In genomic region chrX:9199761-9200371, GRCm38 (mm10) we compare ENCODE assay signal across 10 mouse cellular contexts. TPM values are rescaled to one million over a fixed set of nuclear protein-coding genes. Genes with fewer than 3 reads are reported as not detected.
DNase-seq lines count a peak whose midpoint lies in the region; ATAC-seq and TF ChIP-seq lines count a peak whose summit lies in the region.
"Had no signal": no experiment of that assay in that cellular context is flagged by ENCODE, and none has a peak within 500 bp of the region (broad histone marks: within the 10 kb centered on the region; RNA-seq: fewer than 3 reads in every experiment).

Lancl3 (plus strand) TSS chrX:9199902.

- H3K9me3 ChIP-seq in forebrain, embryonic 10.5 days = 0 out of 2 replicates have a peak, but pooled peaks cover 5% of the 10 kb centered on the region
- no peaks in the 10 kb centered on the region for H3K9me3 ChIP-seq in hindbrain, embryonic 11.5 days (ENCODE audit: control insufficient read depth, low read length)
- no peaks in the 10 kb centered on the region for H3K9me3 ChIP-seq in limb, embryonic 13.5 days
- H3K9me3 ChIP-seq in midbrain, embryonic 14.5 days (ENCODE audit: control insufficient read depth, low read length) = no peaks in the 10 kb centered on the region

- H3K4me2 ChIP-seq in hindbrain, embryonic 11.5 days (replicated peaks; ENCODE audit: low read depth, low read length) = peak within 1 kb of the TSS; percentile 49
- H3K4me2 ChIP-seq in limb, embryonic 13.5 days (replicated peaks) = peak within 1 kb of the TSS; percentile 67
- peak within 1 kb of the TSS; percentile 59 for H3K4me2 ChIP-seq in midbrain, embryonic 14.5 days (ENCODE audit: low read length)

- intact Hi-C loops in gastrocnemius, adult 2 months (cut with DNase I) = no loop called here

- H3K36me3 ChIP-seq in forebrain, embryonic 10.5 days (replicated peaks) = no peaks in the 10 kb centered on the region
- H3K36me3 ChIP-seq in hindbrain, embryonic 11.5 days (ENCODE audit: control insufficient read depth, insufficient read depth, low read length) = no peaks in the 10 kb centered on the region
- H3K36me3 ChIP-seq in limb, embryonic 13.5 days = no peaks in the 10 kb centered on the region
- no peaks in the 10 kb centered on the region for H3K36me3 ChIP-seq in midbrain, embryonic 14.5 days (ENCODE audit: control insufficient read depth, insufficient read depth, low read length)

- peak; percentile 66 for ATAC-seq in hindbrain, embryonic 11.5 days (ENCODE audit: low FRiP score)
- ATAC-seq in limb, embryonic 13.5 days (ENCODE audit: low FRiP score, low read depth) = peak; percentile 82
- peak; percentile 74 for ATAC-seq in midbrain, embryonic 14.5 days (ENCODE audit: low FRiP score, low TSS enrichment)

- H3K9ac ChIP-seq in hindbrain, embryonic 11.5 days (ENCODE audit: low read depth, low read length) = peak within 1 kb of the TSS; percentile 23; the same call in 1 of the 2 replicates
- H3K9ac ChIP-seq in limb, embryonic 13.5 days = peak within 1 kb of the TSS; percentile 54
- H3K9ac ChIP-seq in midbrain, embryonic 14.5 days (replicated peaks; ENCODE audit: low read length) = peak within 1 kb of the TSS; percentile 53

- no peak for TF ChIP-seq CTCF in gastrocnemius, adult 2 months (IDR thresholded peaks at IDR 0.05)

- H3K4me3 ChIP-seq in gastrocnemius, adult 2 months = peak within 1 kb of the TSS; percentile 69
- peak within 1 kb of the TSS; percentile 50 for H3K4me3 ChIP-seq in forebrain, embryonic 10.5 days
- peak within 1 kb of the TSS; percentile 35 for H3K4me3 ChIP-seq in hindbrain, embryonic 11.5 days (ENCODE audit: low read depth, low read length)
- H3K4me3 ChIP-seq in limb, embryonic 13.5 days = peak within 1 kb of the TSS; percentile 48
- H3K4me3 ChIP-seq in midbrain, embryonic 14.5 days (replicated peaks; ENCODE audit: low read depth, low read length) = peak within 1 kb of the TSS; percentile 45

- no peak within 1 kb of the TSS for H3K27ac ChIP-seq in gastrocnemius, adult 2 months
- H3K27ac ChIP-seq in forebrain, embryonic 10.5 days = peak within 1 kb of the TSS; percentile 53; the same call in 1 of the 2 replicates
- H3K27ac ChIP-seq in hindbrain, embryonic 11.5 days (ENCODE audit: low read depth, low read length) = no peak within 1 kb of the TSS
- no peak within 1 kb of the TSS for H3K27ac ChIP-seq in limb, embryonic 13.5 days
- peak within 1 kb of the TSS; percentile 57 for H3K27ac ChIP-seq in midbrain, embryonic 14.5 days (replicated peaks; ENCODE audit: low read depth, low read length)
- H3K27ac ChIP-seq: macrophage had no signal

- 23% methylated on average over 43 of the region's 49 CpGs for WGBS in forebrain, embryonic 10.5 days
- 14% methylated on average over 34 of the region's 49 CpGs for WGBS in hindbrain, embryonic 11.5 days
- WGBS in limb, embryonic 13.5 days = 22% methylated on average over 36 of the region's 49 CpGs
- 14% methylated on average over 48 of the region's 49 CpGs for WGBS in midbrain, embryonic 14.5 days

- peak; percentile 14 for DNase-seq in gastrocnemius, adult 2 months
- DNase-seq in gastrocnemius, postnatal 25 days = no peak
- peak; percentile 65 for DNase-seq in brain, adult 2 months (ENCODE audit: low read depth, low spot score)
- DNase-seq in forebrain, embryonic 10.5 days (ENCODE audit: extremely low spot score, low spot score) = peak; percentile 19
- peak; percentile 37 for DNase-seq in hindbrain, embryonic 11.5 days (ENCODE audit: low spot score)
- DNase-seq in midbrain, embryonic 14.5 days = peak; percentile 49
- peak; percentile 64 for DNase-seq in testis, postnatal 14 days (ENCODE audit: low spot score)

- peaks cover 33% of the 10 kb centered on the region for H3K27me3 ChIP-seq in forebrain, embryonic 10.5 days (ENCODE audit: poor library complexity, severe bottlenecking)
- peaks cover 11% of the 10 kb centered on the region for H3K27me3 ChIP-seq in hindbrain, embryonic 11.5 days (ENCODE audit: control insufficient read depth, insufficient read depth, low read length)
- peaks cover 15% of the 10 kb centered on the region for H3K27me3 ChIP-seq in limb, embryonic 13.5 days
- no peaks in the 10 kb centered on the region; the same call in 1 of the 2 replicates for H3K27me3 ChIP-seq in midbrain, embryonic 14.5 days (ENCODE audit: control insufficient read depth, insufficient read depth, low read length)
- H3K27me3 ChIP-seq: CH12.LX had no signal

- peaks cover 11% of the 10 kb centered on the region for H3K4me1 ChIP-seq in forebrain, embryonic 10.5 days
- H3K4me1 ChIP-seq in hindbrain, embryonic 11.5 days (replicated peaks; ENCODE audit: control insufficient read depth, insufficient read depth, low read length) = no peaks in the 10 kb centered on the region
- no peaks in the 10 kb centered on the region for H3K4me1 ChIP-seq in limb, embryonic 13.5 days
- H3K4me1 ChIP-seq in midbrain, embryonic 14.5 days (ENCODE audit: control insufficient read depth, insufficient read depth, low read length) = no peaks in the 10 kb centered on the region

RNA-seq across cellular contexts. Expression of gene Lancl3, which starts in this region (rescaled TPM):
- under 1 TPM; 0.13 to 0.73 TPM for total RNA-seq in gastrocnemius, adult 2 months (2021)
- under 1 TPM; 0.20 to 0.24 TPM for total RNA-seq in gastrocnemius, postnatal 25 days (2021)
- polyA plus RNA-seq in forebrain, embryonic 10.5 days (2016; fragmentation: Nextera tagmentation; extraction: Ambion mirVana) = 0.12 TPM in 2 replicates
- polyA plus RNA-seq in hindbrain, embryonic 11.5 days (2014; fragmentation: Nextera tagmentation; extraction: Ambion mirVana) = 0.73 and 1.0 TPM in 2 replicates
- polyA plus RNA-seq in limb, embryonic 13.5 days (2015; fragmentation: Nextera tagmentation; extraction: Ambion mirVana) = 0.87 and 1.1 TPM in 2 replicates
- 4.0 and 5.3 TPM in 2 replicates for polyA plus RNA-seq in midbrain, embryonic 14.5 days (2014; fragmentation: Nextera tagmentation; extraction: Ambion mirVana)
- total RNA-seq: CH12.LX had no signal
- polyA plus RNA-seq: macrophage had no signal

Comparison
In these comparisons a context has a peak if more than half of its experiments do, and no peak if none do; other contexts are left out.
1. Peak in DNase-seq and H3K4me3 ChIP-seq in gastrocnemius, adult 2 months; RNA of the gene not detected or under 1 TPM.
2. Peak in DNase-seq, H3K4me3 ChIP-seq and H3K27ac ChIP-seq in forebrain, embryonic 10.5 days; RNA of the gene not detected or under 1 TPM.